Mouse (Mus musculus) layer of hippocampus, adult 18-20 months (tissue): ENCODE data around the gene Olfr437. TPM values are rescaled to one million over a fixed set of nuclear protein-coding genes. Genes with fewer than 3 reads are reported as not detected.
"Not testable (repeated sequence)": the region's sequence is repeated elsewhere in the genome, so short reads cannot be mapped to it uniquely, and the experiment has no call there.

Experiments
- DNase-seq, 2 experiments: peaks; one replicate each; pipeline ENCODE4 v3.0.0; 2022; ENCODE audit warnings: low spot score in 2 of 2
- long read RNA-seq: library from polyadenylated mRNA; stranded (forward); transcript quantifications from one replicate; pipeline ENCODE4 v2.0.0, GENCODE M21; 2021
- total RNA-seq, 2 experiments: library from RNA; stranded (reverse); gene quantifications; 2 replicates each; pipeline ENCODE4 v1.2.3; 2021

The Olfr437 gene
- not detected for total RNA-seq
- long read RNA-seq = 0 reads

DNA sequence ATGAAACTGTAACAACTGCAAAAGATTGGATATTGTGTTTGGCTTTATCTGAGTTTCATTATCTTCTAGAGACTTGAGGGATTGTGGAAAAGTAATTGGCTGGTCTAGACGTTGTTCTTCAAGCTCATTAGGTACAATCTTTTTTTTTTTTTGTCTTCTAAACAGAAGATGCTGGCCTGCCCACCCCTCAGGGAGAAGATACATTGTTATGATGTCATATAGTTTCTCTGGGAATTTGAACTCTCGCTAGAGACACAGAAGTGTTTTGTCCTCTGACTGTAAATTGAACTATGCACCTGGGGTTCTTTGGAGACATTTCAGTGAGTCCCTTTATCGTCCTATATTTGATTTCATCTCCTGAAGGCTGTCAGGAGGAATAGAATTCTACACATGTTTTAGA is at the start of gene Olfr437:
Olfr437 (plus strand) TSS at position 301 of the 400 bp plus-strand sequence.
- DNase-seq = no peak

DNA sequence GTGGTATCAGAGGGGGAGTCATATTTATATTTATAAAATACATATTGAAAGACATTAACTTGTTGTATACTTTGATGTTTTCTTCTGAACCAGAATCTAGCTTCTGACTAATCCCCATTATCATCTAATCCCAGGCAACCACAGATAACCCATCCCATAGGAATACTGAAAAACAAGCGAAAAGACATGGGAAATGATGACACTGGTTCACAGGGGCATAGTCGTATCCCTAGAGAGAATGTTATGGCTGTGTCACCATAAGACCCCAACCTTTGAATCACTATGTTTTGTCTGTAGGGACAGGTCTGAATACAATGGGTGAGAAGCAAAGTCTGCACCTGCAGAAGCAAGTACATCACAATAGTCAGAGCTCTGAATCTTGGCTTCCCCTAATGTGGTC is 16.8 kb upstream of the Olfr437 start, which contains the start of gene Olfr237-ps1:
Olfr237-ps1 (plus strand) TSS at position 301 of the 400 bp plus-strand sequence.
- DNase-seq = not testable (repeated sequence)

DNA sequence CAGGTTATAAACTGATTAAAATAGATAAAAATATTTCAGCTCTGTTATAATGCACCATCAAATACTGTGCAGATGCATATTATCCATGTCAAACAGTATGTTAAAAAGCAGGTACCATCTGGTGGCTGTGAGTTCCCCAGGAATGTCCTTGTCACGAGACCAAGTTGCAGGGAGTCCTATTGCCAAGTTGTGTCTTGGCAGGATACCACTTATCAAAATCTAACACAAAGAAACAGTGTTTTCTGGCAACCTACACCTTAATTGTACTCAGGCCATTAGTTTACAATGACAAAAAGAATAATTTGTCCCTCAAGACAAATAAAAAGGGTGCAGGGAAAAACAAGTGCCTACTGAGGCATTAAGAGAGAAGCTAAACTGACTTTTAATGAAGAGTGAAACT is 3.6 kb upstream of the Olfr437 start:
- no peak for DNase-seq

DNA sequence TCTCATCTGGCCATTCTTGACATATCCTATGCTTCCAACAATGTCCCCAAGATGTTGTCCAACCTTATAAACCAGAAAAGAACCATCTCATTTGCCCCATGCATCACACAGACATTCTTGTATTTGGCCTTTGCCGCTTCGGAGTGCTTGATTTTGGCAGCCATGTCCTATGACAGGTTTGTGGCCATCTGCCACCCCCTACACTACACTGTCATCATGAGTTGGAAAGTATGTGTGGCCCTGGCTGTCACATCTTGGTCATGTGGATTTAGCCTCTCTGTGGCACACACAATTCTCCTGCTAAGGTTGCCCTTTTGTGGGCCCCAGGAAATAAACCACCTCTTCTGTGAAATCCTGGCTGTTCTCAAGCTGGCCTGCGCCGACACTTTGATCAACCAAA is 4.2 kb downstream of the Olfr437 start:
- no peak for DNase-seq

DNA sequence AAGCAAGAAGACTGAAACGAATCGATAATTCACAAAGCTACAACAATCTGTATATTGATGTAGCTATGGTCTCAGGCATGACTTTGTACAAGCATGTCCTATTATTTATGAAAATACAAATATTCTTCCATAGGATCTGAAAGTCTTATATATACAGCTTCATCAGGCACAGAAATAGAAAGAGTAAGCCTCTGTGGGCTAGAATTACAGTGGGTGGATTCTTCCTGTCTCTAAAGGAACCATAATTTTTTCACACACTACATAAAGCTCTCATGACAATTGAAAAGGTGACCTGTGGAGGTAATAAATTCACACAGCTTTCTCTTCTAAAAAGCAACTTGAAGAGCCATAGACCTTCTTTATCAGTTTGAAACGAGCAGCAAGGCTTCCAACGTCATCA is 8.8 kb downstream of the Olfr437 start, which contains the start of gene Olfr13:
Olfr13 (plus strand) TSS at position 301 of the 400 bp plus-strand sequence.
- DNase-seq = no peak

- no peak for DNase-seq
Observed at GRCm38 (mm10) chr6:43178129-43178528, 15.0 kb downstream of the Olfr437 start.

- peak in 1 of 2 experiments; percentile 10 for DNase-seq
Observed at GRCm38 (mm10) chr6:43178584-43179501, 15.8 kb downstream of the Olfr437 start.

- DNase-seq = no peak
Observed at GRCm38 (mm10) chr6:43190986-43191385, 27.9 kb downstream of the Olfr437 start.

DNA sequence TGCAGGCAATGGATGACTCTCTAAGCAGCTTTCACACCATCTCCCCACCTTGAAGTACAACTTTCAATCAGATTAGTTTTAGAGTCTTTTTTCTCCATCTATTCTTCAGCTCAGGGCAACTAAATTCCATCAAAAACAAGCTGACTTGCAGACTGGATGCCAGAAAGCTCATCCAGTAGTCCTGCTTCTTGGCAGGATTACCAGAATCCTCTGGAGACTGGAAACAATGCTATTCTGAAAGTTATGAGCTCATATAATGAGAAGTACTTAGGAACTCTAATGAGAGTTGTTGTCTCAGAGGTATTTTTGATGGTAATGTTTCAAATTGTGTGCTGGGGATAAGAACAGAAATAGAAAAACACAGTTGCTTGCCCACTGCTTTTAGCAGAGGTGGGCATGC is 33.7 kb downstream of the Olfr437 start, which contains the start of gene Olfr435:
Olfr435 (plus strand) TSS at position 366 of the 400 bp plus-strand sequence.
- DNase-seq = no peak

GRCm38 (mm10) chr6:43198094-43198493 is 35.0 kb downstream of the Olfr437 start:
- no peak for DNase-seq

DNA sequence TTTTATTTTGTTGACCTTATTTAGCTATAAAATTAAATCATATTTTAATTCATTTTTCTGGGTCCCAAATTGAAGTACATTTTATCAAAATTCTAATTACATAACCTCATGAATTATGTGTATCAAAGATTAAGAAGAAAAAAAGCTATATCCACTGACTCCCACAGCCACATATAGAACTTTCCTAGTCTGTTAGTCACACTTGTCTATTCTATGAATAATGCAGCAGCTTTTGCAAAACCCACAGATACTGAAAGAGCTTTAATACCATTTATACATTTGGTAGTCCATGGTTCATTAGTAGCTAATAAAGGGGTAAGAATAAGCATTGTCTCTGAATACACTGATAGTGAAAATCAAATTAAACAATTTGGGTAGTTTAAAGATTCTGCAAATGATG is 39.7 kb downstream of the Olfr437 start:
- DNase-seq = no peak

- DNase-seq = no peak
Observed at GRCm38 (mm10) chr6:43205355-43205754, 42.3 kb downstream of the Olfr437 start.

GRCm38 (mm10) chr6:43212873-43213272 is 49.8 kb downstream of the Olfr437 start, which contains the start of gene Olfr434:
Gene Olfr434, plus strand, starts transcription at chr6:43213021.
- peak in 1 of 2 experiments; percentile 11 for DNase-seq

Other genes starting within 250 kb of the Olfr437 start
- not detected for gene Olfr446, start 241.9 kb upstream of the Olfr437 start, total RNA-seq
- gene Olfr444, start 214.2 kb upstream of the Olfr437 start, total RNA-seq = not detected
- gene Olfr441, start 56.9 kb upstream of the Olfr437 start, total RNA-seq = not detected
- not detected for gene Olfr237-ps1, start 16.7 kb upstream of the Olfr437 start, total RNA-seq
- gene Olfr13, start 8.9 kb downstream of the Olfr437 start, total RNA-seq = not detected
- gene Olfr435, start 33.9 kb downstream of the Olfr437 start, total RNA-seq = not detected
- not detected for gene Olfr434, start 49.7 kb downstream of the Olfr437 start, total RNA-seq
- gene Olfr47, start 68.2 kb downstream of the Olfr437 start, total RNA-seq = not detected
- gene Arhgef5, start 102.3 kb downstream of the Olfr437 start, total RNA-seq = 1 to 10 TPM; 1.3 to 1.9 TPM
- not detected for gene Nobox, start 146.3 kb downstream of the Olfr437 start, total RNA-seq